Mouse (Mus musculus) cortical plate, adult 2 months (tissue): ENCODE results near the gene Arhgap15.

ENCODE experiments used
- CTCF ChIP-seq: fragments of 200-500 bp; IDR thresholded peaks from 2 replicates; pipeline ENCODE4 v1.5.1; 2011; ENCODE audit warnings: mild to moderate bottlenecking, control low read depth, low read length; ENCODE audit not compliant: insufficient read depth; ENCODE audit errors: extremely low read depth
- POLR2A ChIP-seq: fragments of 200-500 bp; IDR thresholded peaks from 2 replicates; pipeline ENCODE4 v1.6.1; 2011; ENCODE audit warnings: mild to moderate bottlenecking, low read length, control low read depth; ENCODE audit not compliant: insufficient read depth; ENCODE audit errors: extremely low read depth

- peak; percentile 26; the same call in 1 of the 2 replicates for TF ChIP-seq CTCF
- no peak for TF ChIP-seq POLR2A
These were observed 312.1 kb downstream of the Arhgap15 start for GRCm38 (mm10) chr2:44060716-44061115.
